Mouse (Mus musculus): ENCODE data around the gene Crebl2.

Crebl2 gene

DNA sequence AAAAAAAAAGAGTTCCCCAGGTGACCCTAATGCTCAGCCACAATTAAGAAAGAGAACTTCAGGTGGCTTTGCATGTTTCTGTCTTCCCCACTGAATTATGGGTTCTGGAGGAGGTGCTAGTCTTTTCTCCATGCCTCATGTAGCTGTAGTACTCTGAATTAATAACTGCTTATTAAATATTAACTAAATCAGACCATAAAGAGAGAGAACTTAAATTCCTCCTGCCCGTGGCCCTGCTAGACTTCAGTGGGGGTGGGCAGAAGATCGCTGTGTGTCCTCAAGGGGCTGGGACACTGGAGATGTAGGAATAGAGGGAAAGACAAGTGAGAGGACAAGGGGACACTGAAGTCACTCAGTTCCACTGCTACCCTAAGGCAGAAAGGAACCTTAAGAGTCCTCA, 42.3 kb downstream of the Crebl2 start:
- DNase-seq (ENCODE audit: low spot score in 2 of 2): no peak

DNA sequence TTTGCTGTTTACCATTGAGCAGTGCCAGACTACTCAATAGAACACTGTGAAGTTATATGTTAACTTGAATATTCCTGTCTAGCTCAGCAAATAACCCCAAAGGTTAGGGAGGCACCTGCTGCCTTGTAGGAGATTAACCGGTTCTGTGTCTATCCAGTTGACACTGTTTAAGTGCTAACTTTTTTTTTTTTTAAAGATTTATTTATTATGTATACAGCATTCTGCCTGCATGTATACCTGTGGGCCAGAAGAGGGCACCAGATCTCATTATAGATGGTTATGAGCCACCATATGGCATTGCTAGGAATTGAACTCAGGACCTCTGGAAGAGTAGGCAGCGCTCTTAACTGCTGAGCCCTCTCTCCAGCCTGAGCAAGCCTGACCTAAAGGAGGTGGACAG, 43.1 kb downstream of the Crebl2 start:
- DNase-seq (ENCODE audit: low spot score in 2 of 2): no peak

DNA sequence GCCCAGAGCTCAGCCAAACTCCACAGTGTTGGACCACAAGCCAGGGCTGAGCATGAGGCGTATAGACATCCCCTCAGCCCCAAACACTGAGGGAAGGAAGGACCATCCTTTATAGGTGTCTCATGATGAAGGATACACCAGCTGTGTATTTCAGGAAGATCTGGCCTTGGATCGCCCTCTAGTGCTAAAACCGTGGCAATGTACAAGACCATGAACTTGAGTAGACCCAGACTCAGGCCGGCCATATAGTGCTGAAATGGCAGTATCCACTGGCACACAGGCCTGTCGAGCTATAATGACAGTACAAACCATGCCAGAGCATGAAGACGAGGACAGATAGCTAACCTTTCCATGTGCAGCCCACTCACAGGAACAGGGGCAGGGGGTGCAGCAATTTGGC, 46.8 kb downstream of the Crebl2 start:
- no peak for DNase-seq (ENCODE audit: low spot score in 2 of 2)

GRCm38 (mm10) chr6:134877276-134877675, 47.3 kb downstream of the Crebl2 start:
- no peak for DNase-seq (ENCODE audit: low spot score in 2 of 2)

DNA sequence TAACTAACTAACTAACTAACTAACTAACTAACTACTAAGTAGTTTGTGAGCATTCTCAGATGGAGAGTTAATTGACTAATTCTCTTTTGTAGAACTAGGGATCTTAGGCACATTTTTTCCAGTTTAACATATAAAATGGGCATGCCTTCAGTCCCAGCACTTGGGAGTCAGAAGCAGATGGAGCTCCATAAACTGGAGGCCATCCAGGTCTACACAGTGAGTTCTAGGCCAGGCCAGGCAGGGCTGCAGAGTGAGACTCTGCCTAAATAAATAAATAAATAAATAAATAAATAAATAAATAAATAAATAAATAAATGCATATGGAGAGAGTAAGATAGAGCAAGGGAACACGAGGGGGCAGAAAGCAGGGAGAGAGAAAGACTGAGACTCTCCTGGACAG, 47.9 kb downstream of the Crebl2 start:
- DNase-seq (ENCODE audit: low spot score in 2 of 2): no peak

GRCm38 (mm10) chr6:134879556-134879955, 49.6 kb downstream of the Crebl2 start:
- no peak for DNase-seq (ENCODE audit: low spot score in 2 of 2)

DNA sequence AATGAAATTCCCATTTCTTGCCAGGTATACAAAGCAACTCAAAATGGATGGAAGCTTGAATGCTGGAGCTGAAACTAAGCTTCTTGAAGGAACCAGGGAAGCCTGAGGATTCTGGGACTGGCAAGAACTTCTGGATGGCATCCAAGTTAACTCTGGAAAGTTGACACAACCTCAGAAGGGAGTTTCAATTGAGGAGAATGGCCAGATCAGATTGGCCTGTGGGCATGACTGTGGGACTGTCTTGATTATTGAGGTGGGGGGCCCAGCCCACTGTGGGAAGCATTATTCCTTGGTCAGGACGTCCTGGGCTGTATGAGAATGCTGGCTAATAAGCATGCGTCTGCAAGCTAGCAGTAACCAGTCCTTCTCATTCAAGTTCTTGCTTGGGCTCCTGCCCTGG, 50.1 kb downstream of the Crebl2 start:
- DNase-seq (ENCODE audit: low spot score in 2 of 2): no peak

DNA sequence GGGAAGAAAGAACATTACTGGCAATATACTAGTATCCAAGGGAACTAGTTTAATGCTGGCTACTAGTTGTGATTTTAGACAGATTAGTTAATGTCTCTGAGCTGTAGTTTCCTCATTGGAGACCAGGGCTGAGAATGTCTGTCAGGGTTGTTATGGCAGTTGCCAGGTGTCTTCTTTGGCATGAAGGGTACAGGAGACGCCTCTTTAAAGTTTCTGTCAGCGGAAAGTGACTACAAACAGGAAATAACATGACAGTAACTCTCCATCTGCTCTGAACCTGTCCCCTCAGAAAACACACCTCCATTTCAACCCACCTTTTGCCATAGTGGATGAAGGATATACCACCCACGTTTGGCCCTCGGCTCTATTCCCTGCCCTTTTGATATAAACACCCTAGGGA, 53.7 kb downstream of the Crebl2 start:
- DNase-seq (ENCODE audit: low spot score in 2 of 2): no peak

DNA sequence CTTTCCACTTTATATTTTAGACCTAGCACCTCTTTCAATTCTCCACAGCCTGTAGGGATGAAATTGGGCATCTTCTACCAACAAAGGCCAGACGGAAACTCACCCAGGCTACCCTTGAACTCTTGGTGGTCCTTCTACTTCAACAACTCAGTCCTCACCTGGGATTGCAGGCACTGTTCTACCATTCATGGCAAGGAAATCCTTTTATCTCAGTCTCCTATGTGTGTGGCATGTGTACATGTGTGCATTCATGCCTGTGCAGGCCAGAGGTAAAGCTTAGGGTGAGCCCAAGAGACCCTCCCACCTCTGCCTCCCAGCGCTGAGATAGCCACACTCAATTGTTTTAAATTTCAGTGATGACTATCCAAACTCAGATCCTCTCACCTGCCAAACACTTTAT, 55.6 kb downstream of the Crebl2 start:
- DNase-seq (ENCODE audit: low spot score in 2 of 2): no peak

DNA sequence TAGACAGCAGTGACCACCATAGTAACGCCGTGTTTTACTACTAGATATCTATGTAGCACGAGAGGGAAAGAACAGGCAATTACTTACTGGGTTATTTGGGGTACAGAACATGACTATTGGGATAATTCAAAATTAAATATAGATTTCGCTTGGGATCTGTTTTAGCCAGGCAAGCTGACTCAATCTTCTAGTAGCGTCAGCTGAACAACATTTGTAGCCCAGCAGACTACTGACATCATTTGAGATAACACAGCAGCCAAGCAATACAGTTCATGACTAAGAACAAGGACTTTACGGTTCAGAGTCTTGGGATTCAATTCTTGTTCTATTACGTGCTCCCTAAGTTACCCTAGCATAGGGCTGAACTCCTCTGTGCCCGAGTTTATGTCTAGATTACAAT, 56.5 kb downstream of the Crebl2 start:
- DNase-seq (ENCODE audit: low spot score in 2 of 2): no peak

DNA sequence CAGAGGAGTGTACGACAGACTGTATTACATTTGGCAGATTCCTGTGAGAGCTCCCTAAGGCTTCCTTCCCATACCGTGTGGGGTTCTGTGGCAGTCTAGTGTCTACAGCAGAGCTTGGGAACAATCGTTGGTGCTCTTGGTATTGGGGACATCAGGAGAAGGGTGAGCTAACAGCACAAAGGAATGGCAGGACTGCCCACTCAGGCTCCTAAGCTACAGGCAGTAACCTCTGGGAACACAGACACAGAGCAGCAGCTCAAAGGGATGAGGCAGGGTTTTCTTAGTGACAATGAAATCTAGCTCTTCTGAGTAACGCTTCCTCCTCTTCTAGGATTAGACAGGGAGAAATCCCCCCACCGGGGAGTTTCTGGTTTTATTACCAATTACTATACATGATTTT, 57.1 kb downstream of the Crebl2 start:
- no peak for DNase-seq (ENCODE audit: low spot score in 2 of 2)

DNA sequence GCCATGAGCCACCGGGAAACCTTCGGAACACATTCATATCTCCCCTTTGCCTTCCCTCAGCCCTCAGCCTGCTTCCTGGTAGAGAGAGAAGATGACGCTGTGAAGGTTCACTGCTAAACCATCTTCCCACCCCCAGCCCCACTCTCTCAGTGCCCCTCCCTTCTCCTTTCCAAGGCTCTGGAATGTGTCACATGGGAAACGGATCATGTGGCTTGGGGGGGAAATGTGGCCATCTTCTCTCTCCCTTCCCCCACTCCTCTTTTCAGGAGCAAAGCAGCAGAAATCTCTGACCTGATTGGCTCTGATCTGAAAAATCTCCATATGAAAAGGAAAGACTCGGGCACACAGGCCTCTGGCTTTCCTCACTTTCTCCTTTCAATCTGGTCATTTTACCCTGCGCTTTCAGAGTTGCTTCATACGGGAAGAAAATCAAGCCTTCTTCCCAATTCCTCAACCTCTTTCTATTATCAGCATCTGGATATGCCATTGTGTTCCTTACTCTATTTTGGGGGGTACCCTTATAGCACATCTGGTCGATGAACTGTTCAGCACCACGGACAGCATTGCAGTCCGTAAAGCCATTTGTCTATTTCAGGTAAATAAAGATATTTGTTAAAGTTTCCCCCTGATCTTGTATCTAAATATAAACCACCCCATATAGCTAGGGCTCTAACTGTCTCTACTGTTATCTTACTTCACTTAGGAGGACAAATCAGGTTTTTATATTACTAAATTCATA, 57.9 kb downstream of the Crebl2 start:
- DNase-seq (ENCODE audit: low spot score in 2 of 2): no peak

DNA sequence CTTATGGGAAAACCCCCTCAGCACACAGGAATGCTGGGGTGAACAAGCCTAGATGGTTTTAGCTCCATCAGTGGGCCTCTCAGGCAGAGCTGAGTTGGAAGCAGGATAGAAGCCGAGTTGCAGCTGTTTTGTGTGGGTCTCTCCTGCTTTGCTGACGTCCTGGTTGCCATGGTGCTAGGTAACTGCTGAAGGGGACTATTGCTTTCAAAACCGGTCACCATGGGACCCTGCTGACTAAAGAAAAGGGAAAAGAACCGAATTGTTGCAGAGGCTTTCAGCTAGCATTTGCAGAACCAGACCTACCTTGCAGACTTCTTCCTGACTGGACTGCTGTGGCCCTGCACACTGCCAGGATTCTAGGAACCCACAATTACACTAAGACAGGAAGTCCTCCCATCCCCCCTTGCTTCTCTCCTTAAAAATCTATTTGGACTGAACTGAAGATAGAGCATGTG, 58.6 kb downstream of the Crebl2 start:
- DNase-seq (ENCODE audit: low spot score in 2 of 2): no peak

- no peak for DNase-seq (ENCODE audit: low spot score in 2 of 2)
These were observed 59.8 kb downstream of the Crebl2 start for GRCm38 (mm10) chr6:134889763-134890162.

GRCm38 (mm10) chr6:134890436-134890835, 60.5 kb downstream of the Crebl2 start:
- DNase-seq (ENCODE audit: low spot score in 2 of 2): no peak

DNA sequence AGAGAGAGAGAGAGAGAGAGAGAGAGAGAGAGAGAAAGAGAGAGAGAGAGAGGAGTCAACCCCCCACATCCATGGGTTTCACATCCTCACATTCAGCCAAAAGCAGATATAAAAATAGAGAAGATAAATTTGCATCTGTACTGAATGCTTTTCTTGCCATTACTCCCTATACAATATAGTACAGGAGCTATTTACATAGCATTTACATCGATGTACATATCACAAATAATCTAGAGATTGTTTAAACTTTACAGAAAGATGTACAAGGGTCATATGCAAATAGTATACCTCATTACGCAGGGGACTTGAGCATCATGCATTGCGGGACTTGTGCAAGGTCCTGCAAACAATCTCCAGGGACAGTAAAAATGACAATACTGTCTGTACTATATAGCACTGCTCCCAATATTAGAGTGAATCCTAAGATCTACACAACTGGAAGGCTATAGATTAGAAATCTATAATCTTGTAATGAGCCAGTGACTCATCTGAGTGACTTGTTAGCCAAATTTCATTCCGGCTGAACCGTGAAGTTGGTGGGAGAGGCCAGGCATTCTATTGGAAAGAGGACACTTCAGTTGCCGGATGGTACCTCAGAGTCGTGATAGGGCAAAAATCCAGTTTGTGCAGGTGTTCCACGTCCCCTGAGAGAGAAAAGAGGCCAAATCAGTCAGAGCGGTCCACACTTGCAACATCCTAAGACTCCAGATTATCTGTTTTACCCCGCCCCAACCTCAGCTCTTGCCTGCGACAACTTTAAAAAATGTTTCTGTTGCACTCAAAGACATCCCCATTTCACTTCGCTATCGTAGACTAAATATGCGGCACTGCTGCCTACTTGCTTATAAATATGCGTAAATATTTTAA, 66.8 kb downstream of the Crebl2 start:
- no peak for DNase-seq (ENCODE audit: low spot score in 2 of 2)

DNA sequence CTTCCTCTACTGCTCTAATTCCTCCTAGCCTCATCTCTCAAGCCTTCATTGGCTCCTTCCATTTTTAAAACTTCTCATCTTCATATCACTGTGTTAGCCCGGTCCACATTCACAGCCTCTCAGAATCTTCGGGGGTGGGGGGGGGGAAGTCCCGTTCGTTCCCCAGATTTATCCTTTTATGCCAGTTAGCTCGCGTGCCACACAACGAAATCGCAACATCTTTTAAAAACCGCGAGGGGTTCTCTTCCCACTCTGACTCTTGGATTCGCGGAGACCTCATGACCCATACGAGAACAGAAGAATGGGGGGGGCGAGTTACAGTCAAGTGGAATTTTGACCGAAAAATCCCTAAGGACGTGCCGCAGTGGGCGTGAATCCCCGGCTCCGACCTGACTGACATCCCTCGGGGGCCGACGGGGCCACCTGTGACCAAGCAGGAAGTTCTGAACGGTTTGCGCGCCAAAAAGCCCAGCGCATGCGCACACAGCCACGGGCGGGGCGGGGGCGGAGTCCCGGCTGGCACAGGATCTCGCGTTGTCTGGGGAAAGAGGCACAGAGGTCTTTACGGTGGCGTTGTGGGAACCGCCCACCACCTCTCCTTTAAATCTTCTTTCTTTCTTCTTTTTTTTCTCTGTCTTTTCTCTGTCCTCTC, 67.6 kb downstream of the Crebl2 start:
- peak; percentile 97 for DNase-seq (ENCODE audit: low spot score in 2 of 2)

DNA sequence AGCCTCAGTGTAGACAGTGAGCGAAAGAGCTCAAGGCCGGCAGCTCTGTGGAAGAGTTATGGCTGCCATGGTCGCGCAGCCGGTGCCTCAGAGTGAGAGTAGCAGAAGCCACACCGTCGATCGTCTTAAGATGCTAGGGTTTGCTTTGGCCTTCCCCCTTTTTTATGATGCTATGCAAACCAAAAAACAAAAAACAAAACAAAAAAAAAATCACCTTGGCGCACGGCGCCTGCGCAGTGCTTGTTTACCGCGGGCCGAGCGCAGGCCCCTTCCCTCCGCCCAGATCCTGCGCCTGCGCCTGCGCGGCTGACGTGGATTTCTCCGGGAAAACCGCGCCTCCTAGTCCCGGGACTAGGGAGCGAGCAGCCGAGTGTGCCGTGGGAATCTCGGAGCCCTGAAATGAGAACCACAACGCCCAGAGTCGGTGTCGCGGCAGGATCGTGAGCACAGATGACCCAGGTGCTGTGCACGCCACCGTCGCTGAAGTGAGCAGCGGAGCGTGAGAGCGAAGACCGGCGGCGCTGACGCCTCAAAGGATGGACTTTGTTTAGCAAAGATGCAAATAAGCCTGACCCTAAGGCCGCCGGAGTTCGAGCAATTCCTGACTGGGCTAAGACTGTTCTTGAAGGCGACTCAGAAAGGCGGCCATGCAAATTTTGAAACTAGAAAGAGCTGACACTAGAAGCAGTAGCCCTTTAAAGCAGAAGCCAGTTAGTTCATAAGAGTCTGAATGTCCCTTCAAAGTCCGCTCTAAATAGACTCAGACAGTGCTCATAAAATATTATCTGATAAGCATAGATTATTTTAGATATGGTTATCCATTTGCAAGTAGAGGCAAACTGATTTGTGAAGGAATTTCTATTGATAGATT, 68.4 kb downstream of the Crebl2 start, which contains the start of gene Gpr19:
Gpr19 (minus strand) TSS at position 484 of the 871 bp plus-strand sequence.
- DNase-seq (ENCODE audit: low spot score in 2 of 2): peak; percentile 81 to 87

- no peak for DNase-seq (ENCODE audit: low spot score in 2 of 2)
These were observed 73.4 kb downstream of the Crebl2 start for GRCm38 (mm10) chr6:134903368-134903767.

DNA sequence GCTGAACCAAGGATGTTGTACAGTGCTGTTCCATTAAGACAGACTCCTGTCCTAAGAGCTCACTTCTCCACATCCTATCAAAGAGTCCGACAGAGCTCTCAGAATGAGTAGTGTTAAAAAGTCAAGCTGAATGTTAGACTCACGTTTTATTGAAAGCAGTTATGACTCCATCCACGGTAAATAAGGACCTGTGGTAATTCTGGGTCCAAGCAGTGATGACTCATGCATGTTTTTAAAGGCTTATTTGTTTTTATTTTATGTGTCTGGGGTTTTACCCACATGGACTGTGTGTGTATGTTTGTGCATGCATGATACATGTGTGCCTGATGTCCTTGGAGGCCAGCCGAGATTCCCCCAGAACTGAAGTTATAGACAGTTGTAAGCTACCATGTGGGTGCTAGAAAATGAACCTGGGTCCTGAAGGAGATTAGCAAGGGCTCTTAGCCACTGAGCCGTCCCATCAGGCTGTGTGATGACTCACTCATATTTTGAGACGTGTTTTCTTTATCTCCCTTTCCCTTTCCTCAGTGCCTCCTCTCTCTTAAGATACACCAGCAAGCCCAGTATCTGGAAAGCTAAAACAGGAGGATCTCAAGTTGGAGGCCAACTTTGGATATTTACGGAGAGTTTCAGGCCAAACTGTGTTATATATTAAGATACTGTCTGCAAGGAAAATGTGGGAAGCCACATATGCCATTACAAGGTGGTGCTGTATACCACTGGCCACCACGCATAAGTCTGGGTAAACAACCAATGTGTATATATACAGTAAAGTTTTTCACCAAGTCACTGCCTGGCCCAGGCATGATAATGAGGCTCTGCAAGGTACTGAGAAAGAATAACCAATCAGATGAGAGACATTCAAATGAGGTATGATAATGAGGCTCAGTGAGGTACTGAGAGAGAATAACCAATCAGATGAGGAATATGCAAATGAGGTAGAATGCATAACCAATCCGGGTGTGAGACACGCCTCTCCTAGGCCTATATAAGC, 74.2 kb downstream of the Crebl2 start:
- DNase-seq (ENCODE audit: low spot score in 2 of 2): no peak
